Mouse (Mus musculus): ENCODE measurements around the gene Syt16.

Gene Syt16

DNA sequence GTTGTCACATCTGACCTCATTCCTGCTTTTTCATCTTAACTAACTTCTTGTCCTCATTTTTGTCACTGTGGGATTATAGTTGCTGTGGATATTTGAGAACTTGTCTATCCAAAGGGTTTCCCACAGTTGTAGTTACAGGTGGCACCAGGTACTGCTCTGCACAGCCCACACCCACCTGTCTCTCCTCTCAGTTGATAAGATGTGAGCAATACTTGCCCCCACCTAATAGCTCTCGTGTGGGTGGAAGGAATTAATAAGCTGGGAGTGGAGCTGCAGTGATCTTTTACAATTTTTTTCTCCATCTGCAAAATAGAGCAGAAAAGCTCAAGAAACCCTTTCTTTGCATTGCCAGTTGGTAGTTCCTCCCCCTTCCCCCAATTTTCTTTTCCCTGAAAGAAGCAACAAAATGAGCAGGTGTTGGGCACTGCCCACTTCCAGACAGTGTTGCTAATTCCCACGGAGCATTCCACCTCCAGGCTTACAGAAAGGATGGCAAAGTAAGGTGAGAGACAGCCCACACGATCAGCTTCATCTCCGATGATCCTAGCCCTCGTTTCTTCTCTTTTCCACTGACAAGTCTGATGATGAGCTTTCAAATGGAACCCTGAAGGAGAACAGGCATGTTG is 218.8 kb downstream of the Syt16 start:
- peak; percentile 79; the same call in 1 of the 2 replicates for ATAC-seq (ENCODE audit: low TSS enrichment)

DNA sequence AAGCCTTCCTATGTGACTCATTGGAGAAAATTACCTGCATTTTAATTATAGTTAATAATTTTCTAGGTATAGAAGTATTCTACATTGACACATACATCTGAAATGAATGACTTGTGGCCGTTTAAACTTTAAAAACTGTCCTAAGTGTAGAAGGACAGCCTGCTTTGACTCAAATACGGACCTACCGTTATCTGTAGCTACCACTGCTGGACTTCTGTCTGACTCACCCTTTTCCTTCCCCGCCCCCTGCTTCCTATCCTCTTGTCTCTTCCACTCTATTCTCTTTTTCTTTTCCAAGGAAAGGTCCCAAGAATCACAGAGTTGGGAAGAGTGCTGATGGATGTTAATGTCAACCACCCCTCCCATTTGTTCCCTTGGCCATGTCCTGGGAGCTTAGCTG is 222.4 kb downstream of the Syt16 start:
- no peak for ATAC-seq (ENCODE audit: low TSS enrichment)

DNA sequence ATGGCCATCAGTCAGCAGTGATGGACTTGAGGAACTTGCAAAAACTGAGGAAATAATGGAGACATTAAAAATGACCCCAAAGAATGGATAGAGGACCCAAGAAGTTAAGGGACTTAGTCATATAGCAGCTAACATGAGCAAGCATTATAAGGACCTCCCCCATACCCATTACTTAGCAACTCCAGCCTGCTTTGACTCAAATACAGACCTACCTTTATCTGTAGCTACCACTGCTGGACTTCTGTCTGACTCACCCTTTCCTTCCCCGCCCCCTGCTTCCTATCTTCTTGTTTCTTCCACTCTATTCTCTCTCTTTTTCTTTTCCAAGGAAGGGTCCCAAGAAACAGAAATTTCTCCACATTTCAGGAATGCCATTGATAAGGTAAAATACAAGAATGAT is 223.2 kb downstream of the Syt16 start:
- no peak for ATAC-seq (ENCODE audit: low TSS enrichment)

DNA sequence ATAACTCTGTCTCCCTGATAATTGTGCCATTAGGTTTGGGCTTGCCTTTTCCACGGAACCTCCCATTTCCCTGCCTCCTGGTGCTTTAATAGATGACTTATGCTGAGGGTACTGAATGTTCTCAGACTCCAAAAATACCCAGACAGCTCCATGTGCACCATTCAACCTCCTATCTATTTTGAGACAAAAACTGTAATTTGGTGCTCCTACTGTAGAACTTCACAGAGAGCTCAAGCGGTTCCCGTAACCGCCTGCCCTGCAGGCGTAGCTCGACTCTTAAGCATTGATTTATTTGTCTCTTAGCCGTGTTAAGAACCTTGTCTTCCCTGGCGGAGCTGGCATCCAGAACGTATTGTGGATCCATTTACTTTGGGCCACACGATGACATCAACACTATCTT is 233.3 kb downstream of the Syt16 start:
- peak; percentile 93 for ATAC-seq (ENCODE audit: low TSS enrichment)

DNA sequence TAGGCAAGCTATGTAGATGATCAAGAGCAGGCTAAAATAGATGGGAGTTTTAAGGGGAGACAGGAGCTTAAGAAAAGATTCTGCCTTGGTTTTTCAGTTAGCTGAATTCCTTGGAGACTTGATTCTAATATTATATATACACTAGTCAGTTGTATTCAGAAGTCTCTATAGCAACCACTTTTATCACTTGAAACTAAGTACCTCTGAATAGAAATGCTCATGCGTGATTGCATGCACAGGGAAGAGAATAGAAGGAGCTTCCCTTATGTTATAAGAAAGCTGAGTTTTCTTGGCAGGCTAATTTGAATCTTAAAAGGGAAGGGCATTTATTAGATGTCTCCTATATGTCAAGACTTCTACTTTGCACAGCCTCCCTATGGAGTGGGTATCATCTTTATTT is 235.4 kb downstream of the Syt16 start:
- no peak for ATAC-seq (ENCODE audit: low TSS enrichment)

DNA sequence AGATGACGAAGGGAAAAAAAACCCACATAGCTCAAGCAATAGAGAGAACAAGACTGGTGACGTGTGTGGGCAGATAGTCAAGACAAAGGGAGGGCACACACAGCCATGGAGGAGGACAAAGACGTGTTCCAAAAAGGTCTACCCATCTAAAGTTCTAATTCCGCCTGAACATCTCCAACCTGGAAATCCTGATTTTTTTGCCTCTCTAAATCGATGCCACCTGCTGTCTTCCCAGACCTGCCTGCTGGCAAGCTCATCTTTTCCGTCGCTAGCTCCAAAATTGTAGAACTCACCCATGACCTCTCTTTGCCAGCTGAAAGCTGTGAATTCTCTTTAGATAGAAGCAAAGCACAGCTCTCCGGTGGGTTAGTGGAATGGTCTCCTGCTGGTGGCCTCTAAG is 238.7 kb downstream of the Syt16 start:
- ATAC-seq (ENCODE audit: low TSS enrichment) = no peak

DNA sequence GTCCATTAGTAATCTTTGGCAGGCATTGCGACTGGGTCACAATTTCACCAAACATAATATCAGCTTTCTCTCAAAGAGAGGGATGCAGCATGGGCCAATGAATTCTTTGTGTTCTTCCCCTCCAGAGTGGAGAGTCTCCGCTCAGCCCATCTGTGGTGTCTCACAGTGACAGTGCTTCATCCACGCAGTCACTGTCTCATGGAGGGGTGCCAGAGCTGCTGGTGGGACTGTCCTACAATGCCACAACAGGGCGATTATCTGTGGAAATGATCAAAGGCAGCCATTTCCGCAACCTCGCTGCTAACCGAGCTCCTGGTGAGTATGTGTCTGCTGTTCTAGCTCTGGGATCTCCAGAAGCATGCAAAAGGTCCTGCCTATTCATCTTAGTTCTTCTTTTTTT is 240.6 kb downstream of the Syt16 start:
- peak; percentile 77 for ATAC-seq (ENCODE audit: low TSS enrichment)

DNA sequence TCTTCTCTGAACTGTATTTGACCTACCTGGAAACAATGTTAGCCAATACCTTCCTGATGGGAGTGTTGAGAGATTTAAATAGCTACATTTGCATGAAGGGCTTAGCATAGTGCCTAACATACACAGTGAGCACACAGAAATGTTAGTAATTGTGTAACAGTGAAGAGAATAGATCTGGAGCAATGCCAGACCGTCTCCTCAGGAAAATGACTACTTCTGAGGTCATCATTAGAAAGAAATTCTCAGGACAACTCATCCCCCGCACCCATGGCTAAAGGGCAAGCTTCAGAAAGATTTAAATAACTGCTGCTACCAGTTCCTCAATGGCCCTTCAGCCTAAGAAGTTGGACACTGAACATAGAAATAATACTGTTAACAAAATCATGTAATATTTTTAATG is 241.3 kb downstream of the Syt16 start:
- ATAC-seq (ENCODE audit: low TSS enrichment) = no peak

DNA sequence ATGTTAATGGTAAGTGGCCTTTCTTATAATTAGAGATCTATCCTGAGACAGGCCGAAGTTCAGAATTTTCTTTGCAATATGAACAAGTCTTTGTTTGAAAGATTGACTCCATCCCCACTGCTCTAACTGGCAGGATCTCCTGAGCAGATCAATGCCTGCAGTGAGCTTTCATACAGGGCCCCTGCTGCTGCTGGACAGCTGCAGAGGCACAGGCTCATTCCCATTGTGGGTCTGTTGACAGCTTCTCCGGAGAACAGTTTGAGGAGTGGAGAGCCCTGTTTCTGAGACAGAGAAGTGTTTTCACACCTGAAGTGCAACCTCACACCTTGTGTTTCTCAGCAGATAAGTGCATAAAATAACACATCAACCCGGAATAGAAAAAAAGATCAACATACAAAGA is 267.4 kb downstream of the Syt16 start:
- ATAC-seq (ENCODE audit: low TSS enrichment) = no peak

DNA sequence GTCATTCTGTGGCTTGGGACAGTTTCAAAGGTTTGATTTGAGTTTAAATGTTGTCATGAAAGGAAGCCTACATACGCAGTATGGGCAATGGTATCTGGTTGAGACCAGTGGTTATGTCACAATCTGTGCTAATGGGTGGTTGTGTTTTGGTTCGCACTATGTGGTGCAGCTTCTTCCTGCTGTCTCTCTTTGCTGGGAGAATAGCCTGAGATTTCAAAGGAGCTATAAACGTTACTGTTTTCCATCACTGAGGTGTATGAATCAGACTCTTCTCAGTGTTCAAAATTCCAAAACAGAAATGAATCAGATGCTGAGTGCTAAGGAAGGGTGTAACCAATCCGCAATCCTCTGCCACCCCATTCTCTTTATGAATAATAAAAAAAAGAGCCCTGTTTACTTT is 269.6 kb downstream of the Syt16 start:
- peak; percentile 84 for ATAC-seq (ENCODE audit: low TSS enrichment)

DNA sequence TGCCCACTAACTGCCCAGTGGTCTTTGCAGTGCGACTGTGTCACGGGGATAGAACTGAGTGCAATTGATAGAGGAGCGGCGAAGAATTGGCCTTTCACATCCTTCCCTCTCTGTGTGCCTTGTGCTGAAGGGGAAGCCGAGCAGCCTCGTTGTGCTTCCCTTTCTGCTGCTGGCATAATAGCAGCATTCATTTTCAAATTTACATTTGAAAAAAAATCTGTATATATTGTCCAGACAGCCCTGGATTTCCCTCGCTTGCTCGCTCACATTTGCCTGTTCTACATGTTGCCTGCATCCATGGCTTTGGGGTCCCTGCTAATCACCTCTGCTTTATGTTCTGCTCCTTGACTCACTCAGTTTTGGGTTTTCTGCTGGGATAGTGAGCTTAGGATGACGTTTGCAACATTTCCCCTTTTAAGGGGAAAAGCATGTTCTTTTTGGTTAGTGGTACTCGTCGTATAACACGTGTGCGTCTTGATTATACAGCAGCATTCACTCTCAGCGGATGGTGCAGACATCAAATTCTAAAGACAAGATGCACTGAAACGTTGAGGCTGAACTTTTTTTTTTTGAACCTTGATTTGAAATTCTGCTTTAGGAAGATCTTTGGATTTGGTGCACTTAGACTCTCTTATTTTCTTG is 271.3 kb downstream of the Syt16 start:
- no peak for ATAC-seq (ENCODE audit: low TSS enrichment)

DNA sequence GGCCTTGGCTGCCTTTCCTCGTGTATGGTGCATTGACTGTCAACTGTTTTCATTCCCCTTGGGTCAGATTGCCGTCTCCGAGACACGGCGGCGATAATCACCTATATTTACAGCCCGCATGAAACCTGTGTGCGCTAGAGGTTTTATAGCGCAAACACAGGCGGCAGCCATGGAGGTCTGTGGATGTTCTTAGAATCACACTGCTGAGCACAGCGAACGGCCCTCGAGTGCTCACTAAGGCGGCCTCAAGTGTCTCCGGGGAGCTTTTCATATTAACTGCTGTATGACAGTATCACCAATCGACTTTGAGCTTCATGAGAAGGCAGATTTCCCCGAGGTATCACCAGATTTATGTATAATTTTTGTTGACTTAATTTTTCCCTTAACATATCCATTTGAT is 275.1 kb downstream of the Syt16 start:
- no peak for ATAC-seq (ENCODE audit: low TSS enrichment)

DNA sequence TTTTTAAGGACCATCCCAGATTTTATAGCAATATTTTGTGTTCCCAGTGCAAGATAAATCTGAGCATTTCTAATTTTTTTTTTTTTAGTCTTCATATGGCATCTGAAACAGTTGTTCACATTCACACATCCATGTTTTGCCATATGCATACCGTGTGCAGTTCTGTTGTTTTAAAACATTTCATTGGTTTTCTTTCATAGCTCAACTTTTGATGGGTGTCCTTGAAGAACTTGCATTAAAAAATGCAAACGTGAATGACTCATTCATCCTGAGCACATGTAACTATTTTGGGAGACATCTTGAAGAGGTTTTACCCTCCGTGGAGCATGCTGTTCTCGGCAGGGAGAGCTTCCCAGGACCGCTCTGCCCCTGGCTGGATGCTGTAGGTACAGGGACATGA is 279.8 kb downstream of the Syt16 start:
- ATAC-seq (ENCODE audit: low TSS enrichment) = peak; percentile 48

DNA sequence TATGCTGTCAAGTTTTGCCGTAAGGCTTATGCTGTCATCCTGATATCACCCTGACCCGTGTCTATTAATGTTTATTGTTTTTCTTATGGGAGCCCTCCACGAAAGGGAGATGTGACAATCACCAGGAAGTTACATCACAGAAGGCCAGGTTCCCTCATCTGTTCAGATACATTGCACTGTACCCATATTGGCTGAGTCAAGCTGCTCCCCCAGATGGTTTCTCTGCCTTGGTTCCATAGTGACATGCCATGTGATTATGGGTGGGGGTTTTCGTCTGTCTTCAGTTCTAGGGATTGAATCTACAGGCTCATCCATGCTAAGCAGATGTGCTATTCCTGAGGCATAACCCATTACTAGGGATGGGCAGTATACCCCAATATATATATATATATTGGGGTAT is 283.9 kb downstream of the Syt16 start:
- no peak for ATAC-seq (ENCODE audit: low TSS enrichment)

DNA sequence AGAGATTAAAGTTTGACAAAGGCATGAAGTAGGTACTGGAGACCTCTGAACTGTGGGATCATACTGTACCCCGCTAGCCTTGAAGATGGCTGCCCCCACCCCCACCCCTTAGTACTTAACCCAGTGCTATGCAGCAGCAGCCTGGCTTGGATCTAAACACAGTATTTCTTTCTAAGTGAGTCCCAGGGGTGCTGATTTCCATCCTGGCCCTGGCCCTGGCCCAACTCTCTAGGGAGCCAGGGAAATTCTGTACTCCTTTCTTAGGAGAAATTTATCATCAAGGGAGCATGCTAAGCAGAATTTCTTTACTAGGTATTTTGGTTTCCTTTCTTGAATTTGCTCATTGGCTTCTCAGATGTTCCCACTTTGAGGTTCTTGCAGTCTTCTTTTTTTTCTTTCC is 285.4 kb downstream of the Syt16 start:
- ATAC-seq (ENCODE audit: low TSS enrichment) = no peak

DNA sequence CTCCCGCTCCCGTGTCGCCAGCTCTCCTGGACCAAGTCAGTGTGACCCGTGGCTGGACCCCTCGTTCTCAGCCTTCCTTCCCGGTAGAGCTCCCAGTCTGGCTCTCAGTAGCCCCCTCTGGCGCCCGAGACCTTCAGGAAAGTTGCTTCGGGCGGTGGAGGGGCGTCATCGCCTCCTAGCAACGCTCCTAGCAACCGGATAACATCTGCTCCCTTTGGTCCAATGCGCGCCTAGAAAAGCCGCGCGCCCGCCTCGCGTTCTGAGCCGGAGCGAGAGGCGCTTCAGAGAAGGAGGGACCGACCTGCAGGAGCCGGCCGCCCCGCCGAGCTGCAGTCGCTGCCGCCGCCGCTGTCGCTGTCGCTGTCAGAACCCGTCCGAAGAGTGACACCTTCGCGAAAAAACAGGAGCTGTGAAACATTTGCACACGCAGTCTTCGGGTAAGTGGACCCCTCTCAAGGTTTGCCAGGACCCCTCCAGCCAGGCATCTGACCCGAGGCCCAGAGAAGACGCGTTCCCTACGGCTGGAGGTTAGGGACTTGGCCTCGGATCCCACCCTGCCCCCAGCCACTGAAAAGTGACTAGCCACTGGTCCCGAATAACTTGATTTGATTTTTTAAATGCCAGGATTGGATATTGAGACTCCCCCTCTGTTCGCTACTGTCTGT is 286.7 kb downstream of the Syt16 start:
- ATAC-seq (ENCODE audit: low TSS enrichment) = peak; percentile 89

DNA sequence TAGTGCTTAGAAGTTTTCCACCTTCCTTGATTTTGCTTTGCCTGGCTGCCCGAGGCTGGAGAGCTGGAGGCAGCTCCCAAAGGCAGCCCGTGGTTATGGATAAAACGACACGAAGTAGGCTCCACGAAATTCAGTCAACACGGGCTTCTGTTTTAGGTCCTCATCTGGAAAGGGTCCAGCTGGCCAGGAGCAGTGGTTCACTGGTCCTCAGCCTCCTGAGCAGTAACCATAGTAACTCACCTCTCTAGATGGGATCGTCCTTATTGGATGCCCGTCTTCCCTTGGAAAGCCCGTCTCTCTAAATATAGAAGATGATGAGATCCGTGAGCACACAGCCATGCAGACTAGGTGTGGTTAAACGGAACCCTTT is 287.2 kb downstream of the Syt16 start:
- peak; percentile 66 for ATAC-seq (ENCODE audit: low TSS enrichment)

DNA sequence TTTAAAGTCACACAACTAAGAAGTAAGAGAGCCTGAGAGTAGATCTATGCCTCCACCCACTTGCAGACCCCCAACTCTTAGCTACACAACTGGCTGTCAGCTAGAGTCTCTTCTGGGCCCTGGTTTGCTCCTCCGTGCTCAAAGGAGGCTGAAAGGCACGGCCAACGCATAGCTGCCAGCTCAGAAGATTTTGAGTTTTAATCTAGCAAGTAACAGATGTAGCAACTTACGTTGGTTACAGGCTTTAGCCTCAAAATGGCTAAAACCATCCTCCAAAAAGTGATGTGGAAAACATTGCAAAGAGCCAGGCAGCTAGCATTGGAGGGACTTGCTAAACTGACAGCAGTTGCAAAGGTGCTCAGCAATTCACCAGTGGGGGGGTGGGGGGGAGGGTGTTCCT is 293.5 kb downstream of the Syt16 start:
- peak; percentile 41; the same call in 1 of the 2 replicates for ATAC-seq (ENCODE audit: low TSS enrichment)

DNA sequence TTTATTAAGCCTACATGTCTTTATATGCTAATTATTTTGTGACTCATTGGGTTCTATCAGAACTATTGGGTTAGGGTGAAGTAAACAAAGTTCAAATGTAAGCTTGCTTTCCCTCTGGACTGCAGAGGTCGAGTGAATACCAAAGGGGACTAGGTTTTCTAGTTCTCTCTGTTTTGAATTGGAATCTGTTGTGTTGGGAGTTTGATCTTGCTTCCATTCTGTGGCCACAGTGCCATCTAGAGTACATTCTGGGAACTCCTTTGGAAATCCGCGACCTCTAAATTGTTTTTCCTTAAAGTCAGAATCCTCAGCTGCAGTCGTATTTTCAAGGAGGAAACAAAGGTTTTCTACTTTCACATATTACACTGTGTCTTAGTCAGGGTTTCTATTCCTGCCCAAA is 296.2 kb downstream of the Syt16 start:
- ATAC-seq (ENCODE audit: low TSS enrichment) = peak; percentile 46

DNA sequence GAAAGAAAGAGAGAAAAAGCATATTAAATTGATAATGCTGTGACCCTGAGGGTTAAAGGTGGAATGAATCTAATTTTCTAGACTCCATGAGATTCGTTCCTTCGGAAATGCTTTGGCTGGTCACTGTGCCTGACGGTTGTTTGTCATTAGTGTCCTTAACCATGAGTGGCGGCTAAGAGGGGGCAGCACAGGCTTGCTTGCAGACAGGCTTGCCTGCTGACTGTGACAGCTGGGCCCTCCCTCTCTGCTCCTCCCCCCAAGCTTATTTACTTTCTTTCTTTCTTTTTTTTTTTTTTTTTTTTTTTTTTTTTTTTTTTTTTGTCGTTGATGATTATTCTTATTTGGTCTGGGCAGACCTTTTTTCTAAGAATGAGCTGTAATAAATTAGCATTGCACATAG is 298.9 kb downstream of the Syt16 start:
- ATAC-seq (ENCODE audit: low TSS enrichment) = no peak

DNA sequence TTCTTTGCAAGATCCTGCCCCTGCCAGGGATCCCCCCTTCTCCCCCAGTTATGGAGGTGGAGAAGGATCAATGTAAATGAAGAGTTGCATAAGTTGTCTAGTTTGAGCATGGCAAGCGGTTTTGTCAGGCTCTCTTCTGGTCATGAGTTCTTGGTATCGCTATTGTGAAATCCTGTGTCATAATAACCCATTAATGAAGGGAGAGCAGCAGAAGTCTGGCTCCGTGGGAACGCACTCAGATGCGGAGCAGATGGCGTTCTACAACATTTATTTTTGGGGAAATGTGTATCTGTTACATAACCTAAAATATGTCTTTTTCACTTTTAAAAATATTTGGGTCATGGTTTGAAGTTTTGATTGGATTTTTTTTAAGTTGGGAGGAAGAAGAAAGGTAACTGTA is 304.1 kb downstream of the Syt16 start:
- ATAC-seq (ENCODE audit: low TSS enrichment) = 0 out of 2 replicates have a peak, but pooled peaks have one; percentile 15

DNA sequence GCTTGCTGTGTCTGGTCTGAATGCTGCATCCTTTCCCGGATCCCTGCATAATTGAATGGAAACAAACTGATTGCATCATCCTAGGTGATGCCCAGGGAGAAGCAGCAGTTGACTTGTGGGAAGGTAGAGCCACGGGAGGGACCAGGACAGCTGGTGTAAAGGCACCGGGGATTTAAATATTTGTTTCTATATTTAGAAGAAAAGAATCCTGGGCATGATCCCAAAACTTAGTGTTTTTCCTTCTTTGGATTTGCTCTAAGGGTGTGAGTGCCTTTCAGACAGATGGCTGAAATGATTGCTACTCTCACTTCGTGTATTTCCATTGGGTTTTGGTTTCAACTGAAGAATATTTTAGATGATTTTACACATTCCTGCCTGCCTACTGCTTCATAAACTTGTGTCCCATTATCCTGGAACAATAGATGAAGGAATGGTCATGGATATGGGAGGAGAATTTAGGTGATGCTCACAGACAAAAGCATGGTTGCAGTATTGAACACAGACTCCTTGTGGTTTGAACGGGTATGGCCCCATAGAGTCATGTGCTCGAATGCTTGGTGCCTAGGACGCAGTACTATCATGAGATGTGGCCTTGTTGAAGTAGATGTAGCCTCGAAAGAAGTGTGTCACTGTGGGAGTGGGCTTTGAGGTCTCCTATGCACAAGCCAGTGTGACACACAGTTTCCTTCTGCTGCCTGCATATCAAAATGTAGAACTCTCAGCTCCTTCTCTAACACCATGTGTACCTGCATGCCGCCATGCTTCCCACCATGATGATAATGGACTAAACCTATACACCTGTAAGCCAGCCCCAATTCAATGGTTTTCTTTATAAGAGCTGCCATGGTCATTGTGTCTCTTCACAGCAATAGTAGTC is 306.2 kb downstream of the Syt16 start:
- ATAC-seq (ENCODE audit: low TSS enrichment) = peak; percentile 78

Measured in frontal cortex, adult (tissue).